Mouse (Mus musculus) midbrain, embryonic 11.5 days (tissue): ENCODE measurements around the gene C87436. TPM values are rescaled to one million over a fixed set of nuclear protein-coding genes. Genes with fewer than 3 reads are reported as not detected.

ENCODE experiments used
- ATAC-seq: fragments of 200-750 bp; cut with Nextera tagmentation; 2 replicates; pipeline ENCODE4 v1.8.0; 2017; ENCODE audit warnings: moderate TSS enrichment, moderate library complexity; ENCODE audit not compliant: low FRiP score
- DNase-seq: peaks from one replicate; pipeline ENCODE4 v3.0.0; 2015; ENCODE audit warnings: low spot score; ENCODE audit errors: missing footprints
- H3K27ac ChIP-seq: fragments of 300-500 bp; sonication (generic); 2 replicates; pipeline ENCODE4 v1.5.1; 2014; ENCODE audit warnings: low read depth, low read length
- H3K27me3 ChIP-seq: fragments of 300-500 bp; sonication (generic); 2 replicates; pipeline ENCODE4 v1.6.1; 2014; ENCODE audit warnings: mild to moderate bottlenecking, low read length, moderate library complexity, mixed read lengths; ENCODE audit not compliant: control insufficient read depth, insufficient read depth
- H3K36me3 ChIP-seq: fragments of 300-500 bp; sonication (generic); 2 replicates; pipeline ENCODE4 v1.6.1; 2014; ENCODE audit warnings: mild to moderate bottlenecking, low read length, moderate library complexity, mixed read lengths; ENCODE audit not compliant: control insufficient read depth, insufficient read depth
- H3K4me1 ChIP-seq: fragments of 300-500 bp; sonication (generic); 2 replicates; pipeline ENCODE4 v1.6.1; 2014; ENCODE audit warnings: low read length; ENCODE audit not compliant: control insufficient read depth, insufficient read depth
- H3K4me2 ChIP-seq: fragments of 300-500 bp; sonication (generic); 2 replicates; pipeline ENCODE4 v1.6.1; 2014; ENCODE audit warnings: mild to moderate bottlenecking, moderate library complexity
- H3K4me3 ChIP-seq: fragments of 300-500 bp; sonication (generic); 2 replicates; pipeline ENCODE4 v1.5.1; 2014; ENCODE audit warnings: low read depth, low read length
- H3K9ac ChIP-seq: fragments of 300-500 bp; sonication (generic); 2 replicates; pipeline ENCODE4 v1.6.1; 2014; ENCODE audit warnings: low read length
- H3K9me3 ChIP-seq: fragments of 300-500 bp; sonication (generic); 2 replicates; pipeline ENCODE4 v1.6.1; 2016; ENCODE audit warnings: low read length; ENCODE audit not compliant: control insufficient read depth
- WGBS: fragments of 180-500 bp; shearing (Covaris S2); extraction: QIAGEN DNeasy Blood & Tissue Kit; methylation state at CpG from one replicate; pipeline ENCODE4 v1.1.7; 2014; 5-methylcytosine and 5-hydroxymethylcytosine counted together
- polyA plus RNA-seq: library from polyadenylated mRNA; unstranded; fragments of >200 nt; fragmentation: Nextera tagmentation; extraction: Ambion mirVana; gene quantifications from 2 replicates; pipeline ENCODE4 v1.2.1, GENCODE M21; 2014

C87436 gene
- polyA plus RNA-seq, result 23.6 and 26.4 TPM in 2 replicates

DNA sequence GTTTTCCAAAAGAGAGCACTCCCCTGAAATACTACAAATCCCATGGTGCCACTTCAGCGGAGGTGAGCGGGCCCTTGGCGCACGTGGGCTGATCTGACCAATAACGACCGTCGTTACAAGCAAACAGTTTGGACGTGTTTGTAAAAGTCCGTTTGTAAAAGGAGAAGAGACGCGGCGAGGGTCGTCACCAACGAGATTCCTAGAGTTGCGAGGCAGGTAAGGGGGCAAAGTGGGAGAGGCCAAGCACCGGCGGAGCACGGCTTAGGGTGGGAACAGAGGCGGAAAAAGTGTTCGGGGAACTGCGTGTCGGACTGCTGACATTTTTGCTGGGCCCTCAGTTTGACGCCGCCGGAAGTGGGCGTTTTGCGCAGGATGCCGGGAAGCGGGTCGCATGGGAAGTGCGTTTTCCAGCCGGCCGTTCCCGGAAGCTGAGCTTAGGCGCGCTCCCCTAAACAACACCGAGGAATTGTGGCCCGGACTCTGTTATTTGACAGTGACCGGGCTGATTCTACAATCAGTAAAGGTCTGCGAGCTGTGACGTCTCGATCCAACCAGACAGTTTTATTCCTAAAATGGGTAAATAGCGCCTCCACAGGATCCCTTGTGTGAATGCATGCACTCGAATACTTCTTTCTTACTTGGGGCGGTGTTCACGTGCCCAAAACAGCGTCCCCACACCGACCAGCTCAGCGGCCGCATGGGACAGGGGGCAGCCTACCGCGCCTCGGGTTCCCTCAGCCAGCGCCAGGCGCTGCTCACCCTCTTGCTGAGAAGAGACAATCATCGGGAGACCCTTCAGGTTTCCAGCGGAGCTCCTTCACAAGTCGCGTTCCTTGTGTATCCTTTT is at the start of gene C87436:
C87436 (plus strand) TSS at position 103 of the 847 bp plus-strand sequence.
- Histone ChIP-seq H3K4me2 (peak within 1 kb of the TSS; percentile 57), H3K9me3 (no peaks in the 10 kb centered on the region)

DNA sequence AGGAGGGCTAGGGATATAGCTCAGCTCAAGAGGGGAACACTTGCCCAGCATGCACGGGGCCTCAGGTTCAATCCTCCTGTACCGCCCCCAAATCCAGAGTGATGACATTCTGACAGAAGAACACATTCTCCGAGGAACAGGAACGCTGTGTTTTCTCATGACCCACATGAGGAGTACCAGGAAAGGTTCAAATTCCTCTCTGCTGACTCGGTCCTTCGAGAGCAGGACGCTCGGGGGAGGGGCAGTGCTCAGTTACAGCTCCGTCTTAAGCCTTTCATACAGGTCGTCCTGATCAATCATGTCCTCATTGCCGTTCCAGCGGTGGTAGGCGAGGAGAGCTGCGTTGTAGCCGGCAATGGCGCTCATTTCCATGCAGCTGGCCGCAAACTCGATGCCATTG is 49.7 kb upstream of the C87436 start:
- no peak overlapping the region for H3K4me2 ChIP-seq
- H3K9me3 ChIP-seq, result no peaks in the 10 kb centered on the region
- WGBS, result 85% methylated on average over 18 of the region's 18 CpGs
- DNase-seq (no peak), ATAC-seq (no peak)
- H3K27ac ChIP-seq, result no peak overlapping the region
- no peaks in the 10 kb centered on the region for H3K4me1 ChIP-seq
- H3K9ac ChIP-seq, result no peak overlapping the region
- H3K4me3 ChIP-seq, result no peak overlapping the region
- no peaks in the 10 kb centered on the region for H3K27me3 ChIP-seq
- peaks cover 35% of the 10 kb centered on the region for H3K36me3 ChIP-seq

More for the DNA sequence above, at the start of gene C87436:
- DNase-seq (peak; percentile 99), ATAC-seq (peak; percentile 95)
- H3K4me1 ChIP-seq, result peaks cover 3% of the 10 kb centered on the region; the same call in 1 of the 2 replicates
- H3K27ac ChIP-seq, result peak within 1 kb of the TSS; percentile 67
- WGBS, result under 1% methylated on average over 59 of the region's 59 CpGs
- H3K36me3 ChIP-seq, result peaks cover 8% of the 10 kb centered on the region
- peak within 1 kb of the TSS; percentile 84 for H3K4me3 ChIP-seq
- H3K9ac ChIP-seq, result peak within 1 kb of the TSS; percentile 86
- H3K27me3 ChIP-seq, result no peaks in the 10 kb centered on the region

DNA sequence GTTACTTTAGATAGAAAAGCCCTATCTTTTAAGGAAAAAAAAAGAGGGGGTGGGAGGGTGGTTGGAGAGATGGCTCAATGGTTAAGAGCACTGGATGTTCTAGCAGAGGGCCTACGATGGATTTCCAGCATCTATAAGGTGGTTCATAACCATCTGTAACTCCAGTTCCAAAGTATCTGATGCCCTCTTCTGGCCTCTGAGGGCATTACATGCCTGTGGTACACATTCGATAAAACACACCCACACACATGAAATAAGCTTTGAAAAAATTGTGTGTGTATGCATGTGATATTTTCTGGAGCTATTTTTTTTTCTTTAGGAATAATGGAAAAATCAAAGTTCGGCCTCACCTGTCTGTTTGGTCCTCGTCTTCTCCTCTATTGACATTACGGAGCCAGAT is 46.8 kb upstream of the C87436 start:
- Histone ChIP-seq H3K27ac (no peak overlapping the region), H3K4me1 (peaks cover 12% of the 10 kb centered on the region), H3K4me2 (no peak overlapping the region), H3K9me3 (no peaks in the 10 kb centered on the region), H3K9ac (no peak overlapping the region), H3K36me3 (peaks cover 37% of the 10 kb centered on the region), H3K27me3 (no peaks in the 10 kb centered on the region), H3K4me3 (no peak overlapping the region)
- DNase-seq (no peak), ATAC-seq (no peak)
- WGBS, result 90% methylated on average over 5 of the region's 5 CpGs

DNA sequence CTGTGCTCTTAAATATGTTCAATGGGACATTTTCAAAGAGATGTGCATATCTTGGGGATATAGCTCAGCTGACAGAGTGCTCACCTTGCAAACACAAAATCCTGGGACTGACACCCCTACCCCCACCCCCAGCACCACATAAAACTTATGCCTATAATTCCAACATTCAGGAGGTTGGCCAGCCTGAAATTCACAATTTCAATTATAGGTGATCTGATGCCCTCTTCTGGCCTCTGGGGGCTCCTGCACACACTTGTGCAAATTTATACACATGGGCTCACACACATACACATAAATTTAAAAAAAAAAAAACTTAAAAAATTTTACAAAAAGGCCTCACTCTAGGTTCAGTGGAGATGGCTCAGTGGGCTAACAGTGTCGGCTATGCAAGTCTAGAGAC is 45.0 kb upstream of the C87436 start:
- Histone ChIP-seq H3K4me2 (no peak overlapping the region), H3K36me3 (peaks cover 29% of the 10 kb centered on the region), H3K9ac (no peak overlapping the region), H3K9me3 (no peaks in the 10 kb centered on the region), H3K27me3 (no peaks in the 10 kb centered on the region), H3K4me1 (peaks cover 16% of the 10 kb centered on the region), H3K27ac (no peak overlapping the region), H3K4me3 (no peak overlapping the region)
- DNase-seq (no peak), ATAC-seq (no peak)
- 100% methylated on average over 1 of the region's 1 CpGs for WGBS

DNA sequence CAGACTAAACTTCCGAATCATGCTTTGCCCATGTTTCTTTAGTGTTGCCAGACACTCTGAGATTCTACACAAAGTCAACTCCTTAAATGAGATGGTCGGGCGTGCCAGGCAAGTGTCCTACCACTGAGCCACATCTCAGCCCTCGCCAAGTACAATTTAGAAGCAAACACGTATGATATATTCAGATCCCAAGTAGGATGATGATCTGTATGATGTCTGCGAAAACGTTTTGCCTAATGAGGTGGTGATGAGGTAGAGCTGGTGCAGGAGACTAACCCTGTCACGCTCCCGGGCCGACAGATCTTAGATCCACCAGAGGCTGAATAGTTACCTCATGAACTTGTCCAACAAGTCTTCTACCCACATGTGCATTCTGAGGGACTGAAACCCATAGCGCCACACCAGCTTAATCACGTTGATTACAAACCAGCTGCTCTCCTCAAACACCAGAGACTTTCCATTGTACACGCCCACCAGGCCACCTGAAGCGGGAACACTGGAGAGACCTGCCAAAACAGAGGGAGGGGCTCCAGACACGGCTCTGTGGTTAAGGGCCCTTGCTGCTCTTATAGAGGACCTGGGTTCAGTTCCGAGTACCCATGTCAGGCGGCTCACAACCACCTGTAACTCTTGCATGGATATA is 44.0 kb upstream of the C87436 start:
- Histone ChIP-seq H3K9me3 (no peaks in the 10 kb centered on the region), H3K4me2 (no peak overlapping the region), H3K4me3 (no peak overlapping the region), H3K36me3 (peaks cover 27% of the 10 kb centered on the region), H3K9ac (no peak overlapping the region), H3K27me3 (no peaks in the 10 kb centered on the region), H3K4me1 (peaks cover 16% of the 10 kb centered on the region), H3K27ac (no peak overlapping the region)
- DNase-seq (no peak), ATAC-seq (no peak)
- WGBS, result 93% methylated on average over 17 of the region's 17 CpGs

DNA sequence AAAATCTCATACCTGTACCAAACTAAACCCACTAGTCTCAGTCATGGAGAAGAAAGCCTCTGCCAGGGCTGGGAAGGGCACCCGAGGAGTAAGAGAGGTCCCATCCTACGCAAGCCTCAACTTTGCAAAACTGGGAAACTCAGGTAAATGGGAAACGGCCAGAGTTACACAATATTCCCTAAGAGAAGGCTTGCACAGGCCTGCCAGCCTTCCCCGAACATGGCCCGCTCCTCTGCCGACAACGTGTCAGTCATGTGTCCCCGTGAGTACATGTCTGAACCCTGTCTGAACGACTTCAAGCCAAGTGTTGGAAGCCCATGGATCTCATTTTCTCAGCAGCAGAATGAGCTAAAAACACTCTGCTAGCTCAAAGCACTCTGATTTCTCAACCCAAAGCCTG is 43.2 kb upstream of the C87436 start:
- peak overlapping the region; percentile 90; the same call in 1 of the 2 replicates for H3K9ac ChIP-seq
- ATAC-seq (no peak), DNase-seq (no peak)
- peak overlapping the region; percentile 90; the same call in 1 of the 2 replicates for H3K4me3 ChIP-seq
- peaks cover 27% of the 10 kb centered on the region for H3K36me3 ChIP-seq
- 91% methylated on average over 9 of the region's 9 CpGs for WGBS
- H3K4me1 ChIP-seq, result peaks cover 16% of the 10 kb centered on the region
- H3K4me2 ChIP-seq, result peak overlapping the region; percentile 71; the same call in 1 of the 2 replicates
- no peaks in the 10 kb centered on the region for H3K27me3 ChIP-seq
- no peaks in the 10 kb centered on the region for H3K9me3 ChIP-seq
- no peak overlapping the region for H3K27ac ChIP-seq

DNA sequence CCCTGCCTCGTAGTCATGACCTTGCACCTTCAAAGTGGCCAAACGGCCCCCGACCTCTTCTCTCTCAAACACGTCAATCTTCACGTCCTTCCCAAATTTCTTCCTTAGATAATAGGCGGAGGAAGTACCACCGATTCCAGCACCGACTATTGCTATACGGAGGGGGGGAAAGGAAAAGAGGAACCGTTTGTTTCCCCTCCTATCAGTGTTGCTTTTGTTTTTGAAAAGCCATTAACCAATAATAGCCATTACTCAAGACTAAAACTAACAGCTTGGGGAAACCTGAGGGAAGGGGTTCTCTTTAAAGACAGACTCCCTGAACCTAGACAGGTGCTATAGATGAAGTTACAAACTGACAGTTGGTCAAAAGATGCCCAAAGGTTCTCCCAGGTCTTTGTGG is 42.2 kb upstream of the C87436 start:
- Histone ChIP-seq H3K36me3 (peaks cover 19% of the 10 kb centered on the region), H3K4me1 (peaks cover 19% of the 10 kb centered on the region), H3K27me3 (no peaks in the 10 kb centered on the region), H3K4me2 (peak overlapping the region; percentile 71), H3K27ac (no peak overlapping the region), H3K9ac (peak overlapping the region; percentile 90), H3K4me3 (peak overlapping the region; percentile 90), H3K9me3 (no peaks in the 10 kb centered on the region)
- ATAC-seq (no peak), DNase-seq (peak; percentile 87)
- 38% methylated on average over 10 of the region's 10 CpGs for WGBS

DNA sequence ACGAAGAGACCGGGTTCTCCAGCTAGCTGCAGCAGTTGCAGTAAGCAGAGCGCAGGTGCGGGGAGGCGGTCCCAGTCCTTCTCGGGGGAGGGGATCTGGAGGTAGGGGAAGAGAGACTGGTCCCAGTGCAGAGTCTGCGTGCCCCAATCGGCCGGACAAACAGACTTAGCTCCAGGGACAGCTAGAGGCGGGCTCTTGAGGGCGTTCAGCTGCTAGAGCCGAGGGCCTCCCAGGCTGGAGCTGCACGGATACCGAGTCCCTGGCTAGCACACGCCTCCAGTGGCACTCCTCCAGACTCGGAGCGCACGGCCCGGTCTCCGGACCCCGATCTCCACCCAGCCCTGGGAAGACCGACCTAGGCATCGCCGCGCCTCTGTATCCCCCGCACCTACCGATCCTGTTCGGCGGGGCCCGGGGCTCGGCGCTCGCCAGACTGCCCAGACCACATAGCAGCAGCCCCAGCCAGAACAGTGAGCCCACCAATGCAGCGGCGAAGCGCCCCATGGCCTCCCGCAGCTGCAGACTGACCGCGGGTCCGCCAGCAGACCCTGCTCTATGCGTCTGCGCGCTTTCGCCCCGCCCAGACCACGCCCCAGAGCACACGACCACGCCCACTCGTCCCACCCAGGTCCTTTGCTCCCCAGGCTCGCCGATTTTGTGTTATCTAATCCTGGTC is 41.5 kb upstream of the C87436 start, which contains the start of gene Pcyox1:
Pcyox1 (minus strand) TSS at position 574 of the 676 bp plus-strand sequence.
- H3K4me2 ChIP-seq, result peak within 1 kb of the TSS; percentile 71
- peaks cover 12% of the 10 kb centered on the region for H3K36me3 ChIP-seq
- ATAC-seq (peak; percentile 96), DNase-seq (peak; percentile 100)
- H3K27me3 ChIP-seq, result no peaks in the 10 kb centered on the region
- peaks cover 20% of the 10 kb centered on the region for H3K4me1 ChIP-seq
- WGBS, result under 1% methylated on average over 50 of the region's 51 CpGs
- H3K4me3 ChIP-seq, result peak within 1 kb of the TSS; percentile 90
- H3K9me3 ChIP-seq, result no peaks in the 10 kb centered on the region
- peak within 1 kb of the TSS; percentile 90 for H3K9ac ChIP-seq
- H3K27ac ChIP-seq, result peak within 1 kb of the TSS; percentile 87
